Mouse (Mus musculus): ENCODE results near the gene Itgb7.

DNA sequence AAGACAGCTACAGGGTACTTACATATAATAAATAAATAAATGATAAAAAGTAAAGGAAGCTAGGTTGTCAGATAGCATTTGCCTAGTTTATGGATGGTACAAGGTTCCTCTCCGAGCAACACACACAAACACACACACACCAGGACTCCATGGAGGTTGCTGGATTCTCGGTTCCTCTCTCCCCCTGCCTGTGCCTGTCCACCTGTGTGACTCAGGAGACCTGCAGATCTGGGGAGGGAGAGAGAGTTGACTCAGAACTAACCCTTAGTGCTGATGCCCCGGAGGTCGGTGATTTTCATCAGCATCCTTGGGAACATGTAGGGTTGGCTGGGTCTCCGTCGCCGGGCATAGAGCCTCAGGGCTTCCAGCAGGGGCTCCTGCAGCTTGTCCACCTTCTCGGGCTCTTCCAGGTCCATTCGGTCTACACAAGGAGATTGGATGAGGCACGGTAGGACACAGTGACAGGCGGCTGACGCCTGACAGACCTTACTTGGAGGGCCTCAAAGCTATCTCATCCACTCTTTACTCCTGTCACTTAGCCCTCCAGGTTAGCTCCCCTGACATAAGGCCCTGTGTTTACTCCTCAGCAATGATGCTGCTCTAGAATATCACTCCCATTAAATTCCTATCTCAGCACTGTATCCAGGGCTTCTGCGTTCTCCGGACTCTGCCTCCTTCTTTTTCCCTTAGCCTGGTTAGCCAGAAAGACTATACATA lies 7.0 kb upstream of the Itgb7 start:
- TF ChIP-seq CTCF (IDR thresholded peaks at IDR 0.05; ENCODE audit: low read depth) (no peak), EP300 (IDR thresholded peaks at IDR 0.05; ENCODE audit: low read depth) (no peak)
